Mouse (Mus musculus): Measurements from ENCODE around the gene Foxd3.
"Not testable (repeated sequence)": the region's sequence is repeated elsewhere in the genome, so short reads cannot be mapped to it uniquely, and the experiment has no call there.

The Foxd3 gene

GRCm38 (mm10) chr4:99655937-99656604 is at the start of gene Foxd3:
Gene Foxd3, plus strand, starts transcription at chr4:99656299.
- DNase-seq (ENCODE audit: low spot score in 2 of 2), result no peak

GRCm38 (mm10) chr4:99612156-99612555 is 43.9 kb upstream of the Foxd3 start:
- DNase-seq (ENCODE audit: low spot score in 2 of 2), result no peak

- no peak for DNase-seq (ENCODE audit: low spot score in 2 of 2)
These were observed 43.3 kb upstream of the Foxd3 start for GRCm38 (mm10) chr4:99612609-99613350.

- no peak for DNase-seq (ENCODE audit: low spot score in 2 of 2)
These were observed 29.9 kb upstream of the Foxd3 start for GRCm38 (mm10) chr4:99626047-99626844.

GRCm38 (mm10) chr4:99627057-99627456 is 29.0 kb upstream of the Foxd3 start:
- DNase-seq (ENCODE audit: low spot score in 2 of 2), result no peak

- DNase-seq (ENCODE audit: low spot score in 2 of 2), result no peak
These were observed 20.1 kb upstream of the Foxd3 start for GRCm38 (mm10) chr4:99636038-99636437.

- DNase-seq (ENCODE audit: low spot score in 2 of 2), result no peak
These were observed 19.4 kb upstream of the Foxd3 start for GRCm38 (mm10) chr4:99636711-99637110.

GRCm38 (mm10) chr4:99640619-99641018 is 15.5 kb upstream of the Foxd3 start:
- DNase-seq (ENCODE audit: low spot score in 2 of 2), result not testable (repeated sequence)

- DNase-seq (ENCODE audit: low spot score in 2 of 2), result no peak
These were observed 14.2 kb upstream of the Foxd3 start for GRCm38 (mm10) chr4:99641920-99642319.

- no peak for DNase-seq (ENCODE audit: low spot score in 2 of 2)
These were observed 10.5 kb upstream of the Foxd3 start for GRCm38 (mm10) chr4:99645560-99645959.

- no peak for DNase-seq (ENCODE audit: low spot score in 2 of 2)
These were observed 5.8 kb upstream of the Foxd3 start for GRCm38 (mm10) chr4:99650088-99650944.

- DNase-seq (ENCODE audit: low spot score in 2 of 2), result peak in 1 of 2 experiments; percentile 26
These were observed 5.0 kb upstream of the Foxd3 start for GRCm38 (mm10) chr4:99650945-99651690.

GRCm38 (mm10) chr4:99651823-99652450 is 4.2 kb upstream of the Foxd3 start:
- no peak for DNase-seq (ENCODE audit: low spot score in 2 of 2)

- DNase-seq (ENCODE audit: low spot score in 2 of 2), result no peak
These were observed 3.4 kb upstream of the Foxd3 start for GRCm38 (mm10) chr4:99652576-99653210.

GRCm38 (mm10) chr4:99653216-99653607 is 2.9 kb upstream of the Foxd3 start:
- peak in 1 of 2 experiments; percentile 22 for DNase-seq (ENCODE audit: low spot score in 2 of 2)

GRCm38 (mm10) chr4:99653608-99654221 is 2.4 kb upstream of the Foxd3 start:
- DNase-seq (ENCODE audit: low spot score in 2 of 2), result no peak

- DNase-seq (ENCODE audit: low spot score in 2 of 2), result no peak
These were observed 1.3 kb upstream of the Foxd3 start for GRCm38 (mm10) chr4:99654621-99655296.

GRCm38 (mm10) chr4:99656605-99657429 is 718 bp downstream of the Foxd3 start:
- peak in 1 of 2 experiments; percentile 39 for DNase-seq (ENCODE audit: low spot score in 2 of 2)
